25 mouse cellular contexts compared by ENCODE assay signal in the genomic region with DNA sequence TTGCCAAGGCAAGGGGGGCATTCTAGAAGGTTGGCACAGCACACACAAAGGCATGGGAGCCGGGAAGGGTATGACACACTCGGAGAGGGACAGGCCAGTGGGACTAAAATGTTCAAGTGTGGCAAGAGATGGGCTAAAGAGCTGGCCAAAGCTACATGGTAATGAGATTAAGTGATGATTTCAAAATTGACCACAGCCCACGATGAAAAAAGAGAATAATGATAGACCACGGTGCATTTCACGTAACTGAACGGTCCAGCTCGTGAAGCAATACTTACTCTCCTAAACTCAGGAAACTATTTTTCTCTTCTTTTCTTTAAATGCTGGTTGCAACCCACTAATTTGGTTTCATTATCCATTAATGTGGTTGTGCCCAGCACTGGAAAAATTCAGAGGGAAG. TPM values are rescaled to one million over a fixed set of nuclear protein-coding genes. Genes with fewer than 3 reads are reported as not detected.
DNase-seq lines count a peak whose midpoint lies in the region; ATAC-seq lines count a peak whose summit lies in the region.
"Had no signal": no experiment of that assay in that cellular context is flagged by ENCODE, and none has a peak within 500 bp of the region (broad histone marks: within the 10 kb centered on the region; RNA-seq: fewer than 3 reads in every experiment).

No protein-coding gene starts in this region.

- no peak for DNase-seq in thymus, postnatal 25 days
- no peak for DNase-seq in cerebellum, adult 18-20 months
- DNase-seq in right cerebral cortex, postnatal 4 days, result no peak
- DNase-seq in thymus, postnatal 14 days, result no peak
- DNase-seq: adrenal gland, adult 2 months; adrenal gland, adult 8-10 months; adrenal gland, postnatal 10 days; adrenal gland, postnatal 14 days; adrenal gland, postnatal 25 days; adrenal gland, postnatal 36 days; B cell, adult 2 months; cerebellum, adult 11 months; cerebellum, adult 11-12 months had no signal

- peak; percentile 20; the same call in 1 of the 2 replicates for ATAC-seq in common myeloid progenitor, adult 5-6 weeks (replicated peaks; ENCODE audit: low read depth, poor library complexity, severe bottlenecking)
- ATAC-seq in granulocyte monocyte progenitor cell, adult 5-6 weeks (replicated peaks; ENCODE audit: poor library complexity, severe bottlenecking), result peak; percentile 75
- peak; percentile 45 for ATAC-seq in megakaryocyte, adult 5-6 weeks (ENCODE audit: poor library complexity, severe bottlenecking)
- peak; percentile 68 for ATAC-seq in megakaryocyte progenitor cell, adult 5-6 weeks (replicated peaks; ENCODE audit: poor library complexity)
- ATAC-seq: activated CD4-positive, CD25-positive, alpha-beta regulatory T cell, adult 4 months; CD4-positive, CD25-positive, alpha-beta regulatory T cell, adult 4 months; Patski had no signal

RNA-seq across cellular contexts. Expression of gene Rbpjl, which starts 6.9 kb away (rescaled TPM):
- not detected in 2 replicates for total RNA-seq in common myeloid progenitor, adult 5-6 weeks (2017)
- not detected in 2 replicates for total RNA-seq in granulocyte monocyte progenitor cell, adult 5-6 weeks (2014; fragmentation: Nextera tagmentation)
- total RNA-seq in granulocyte monocyte progenitor cell, adult 5-6 weeks (2017), result not detected in 2 replicates
- not detected in 2 replicates for total RNA-seq in megakaryocyte, adult 5-6 weeks (2015)
- total RNA-seq in megakaryocyte, adult 5-6 weeks (2017), result not detected in 2 replicates
- total RNA-seq in megakaryocyte progenitor cell, adult 5-6 weeks (2015), result not detected in 2 replicates
- not detected in 2 replicates for total RNA-seq in megakaryocyte progenitor cell, adult 5-6 weeks (2017)
- total RNA-seq: adrenal gland, adult 18-20 months; adrenal gland, adult 2 months; adrenal gland, adult 8-10 months; adrenal gland, postnatal 14 days; adrenal gland, postnatal 25 days; adrenal gland, postnatal 36 days; MEL had no signal

RNA-seq across cellular contexts. Expression of gene Slpi, which starts 7.2 kb away (rescaled TPM):
- 10.1 and 10.4 TPM in 2 replicates for total RNA-seq in common myeloid progenitor, adult 5-6 weeks (2017)
- 228 and 251 TPM in 2 replicates for total RNA-seq in granulocyte monocyte progenitor cell, adult 5-6 weeks (2014; fragmentation: Nextera tagmentation)
- 46.7 and 49.3 TPM in 2 replicates for total RNA-seq in granulocyte monocyte progenitor cell, adult 5-6 weeks (2017)
- 454 and 463 TPM in 2 replicates for total RNA-seq in megakaryocyte, adult 5-6 weeks (2015)
- total RNA-seq in megakaryocyte, adult 5-6 weeks (2017), result 81.4 and 109 TPM in 2 replicates
- total RNA-seq in megakaryocyte progenitor cell, adult 5-6 weeks (2015), result 244 and 316 TPM in 2 replicates
- total RNA-seq in megakaryocyte progenitor cell, adult 5-6 weeks (2017), result 39.7 and 71.6 TPM in 2 replicates
- total RNA-seq: ES-E14, G1E, MEL had no signal

RNA-seq across cellular contexts. Expression of gene Matn4, which starts 8.9 kb away (rescaled TPM):
- total RNA-seq in common myeloid progenitor, adult 5-6 weeks (2017), result not detected in 2 replicates
- not detected in 2 replicates for total RNA-seq in granulocyte monocyte progenitor cell, adult 5-6 weeks (2014; fragmentation: Nextera tagmentation)
- total RNA-seq in granulocyte monocyte progenitor cell, adult 5-6 weeks (2017), result not detected in 2 replicates
- total RNA-seq in megakaryocyte, adult 5-6 weeks (2015), result not detected in 2 replicates
- total RNA-seq in megakaryocyte, adult 5-6 weeks (2017), result not detected in 2 replicates
- not detected in 2 replicates for total RNA-seq in megakaryocyte progenitor cell, adult 5-6 weeks (2015)
- not detected in 2 replicates for total RNA-seq in megakaryocyte progenitor cell, adult 5-6 weeks (2017)
- total RNA-seq: CH12.LX, MEL had no signal

RNA-seq across cellular contexts. Expression of gene Sdc4, which starts 47.6 kb away (rescaled TPM):
- total RNA-seq in common myeloid progenitor, adult 5-6 weeks (2017), result 0.05 TPM in 1 of 2 replicates, not detected in the other
- total RNA-seq in granulocyte monocyte progenitor cell, adult 5-6 weeks (2014; fragmentation: Nextera tagmentation), result not detected in 2 replicates
- total RNA-seq in granulocyte monocyte progenitor cell, adult 5-6 weeks (2017), result not detected in 2 replicates
- total RNA-seq in megakaryocyte, adult 5-6 weeks (2015), result 0.76 and 0.82 TPM in 2 replicates
- total RNA-seq in megakaryocyte, adult 5-6 weeks (2017), result 0.49 and 0.88 TPM in 2 replicates
- total RNA-seq in megakaryocyte progenitor cell, adult 5-6 weeks (2015), result not detected in 2 replicates
- 0.41 TPM in 1 of 2 replicates, not detected in the other for total RNA-seq in megakaryocyte progenitor cell, adult 5-6 weeks (2017)
- total RNA-seq: MEL had no signal

Comparison
In these comparisons a context has a peak if more than half of its experiments do, and no peak if none do; other contexts are left out.
1. ATAC-seq: peak in every context shown above with its lines; median percentile 75 in granulocyte monocyte progenitor cell, adult 5-6 weeks; 68 in megakaryocyte progenitor cell, adult 5-6 weeks; 45 in megakaryocyte, adult 5-6 weeks; 20 in common myeloid progenitor, adult 5-6 weeks.